30 mouse cellular contexts compared by ENCODE assay signal in the genomic region with DNA sequence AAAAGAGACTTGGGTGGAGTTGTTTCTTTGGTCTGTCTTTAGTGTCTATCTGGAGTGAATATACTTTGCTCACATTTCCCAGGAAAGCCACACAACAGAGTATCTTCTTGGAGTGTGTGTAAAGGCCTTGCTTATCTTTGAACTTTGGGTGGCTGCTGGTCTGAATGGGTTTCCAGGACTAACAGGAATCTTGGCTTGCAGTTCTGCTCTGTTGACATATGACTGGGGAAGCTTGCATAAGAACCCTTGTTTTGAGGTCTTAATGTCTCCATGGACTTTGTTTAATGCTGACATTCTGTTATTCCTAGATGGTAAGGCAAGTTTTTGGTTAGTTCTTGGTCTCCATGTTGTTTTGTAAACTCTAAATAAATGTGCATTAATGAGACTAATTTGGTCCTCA. TPM values are rescaled to one million over a fixed set of nuclear protein-coding genes. Genes with fewer than 3 reads are reported as not detected.
"Had no signal": no experiment of that assay in that cellular context is flagged by ENCODE, and none has a peak within 500 bp of the region (broad histone marks: within the 10 kb centered on the region; RNA-seq: fewer than 3 reads in every experiment).

No protein-coding gene starts in this region.

- H3K4me2 ChIP-seq: heart, embryonic 12.5 days; hindbrain, embryonic 12.5 days; hindbrain, embryonic 14.5 days; intestine, embryonic 15.5 days; limb, embryonic 13.5 days; limb, embryonic 15.5 days; liver, embryonic 12.5 days had no signal

- H3K36me3 ChIP-seq: heart, embryonic 10.5 days; heart, embryonic 12.5 days; hindbrain, embryonic 10.5 days; hindbrain, embryonic 12.5 days; intestine, embryonic 15.5 days; limb, embryonic 13.5 days; limb, embryonic 15.5 days; liver, embryonic 12.5 days had no signal

- DNase-seq: gastrocnemius, adult 2 months; gastrocnemius, postnatal 10 days; gastrocnemius, postnatal 25 days; heart, postnatal 10 days; heart, postnatal 4 days; kidney, adult 18-20 months; kidney, adult 8-10 months; kidney, postnatal 10 days; kidney, postnatal 36 days; layer of hippocampus, adult 9-11 months; layer of hippocampus, postnatal 36 days; left cerebral cortex, postnatal 4 days had no signal

- H3K9ac ChIP-seq: heart, embryonic 12.5 days; hindbrain, embryonic 12.5 days; hindbrain, embryonic 14.5 days; intestine, embryonic 15.5 days; limb, embryonic 13.5 days; limb, embryonic 15.5 days; liver, embryonic 12.5 days; liver, embryonic 14.5 days had no signal

- H3K9me3 ChIP-seq: heart, embryonic 10.5 days; heart, embryonic 12.5 days; hindbrain, embryonic 10.5 days; hindbrain, embryonic 12.5 days; intestine, embryonic 15.5 days; limb, embryonic 13.5 days; limb, embryonic 15.5 days; liver, embryonic 12.5 days had no signal

- H3K27me3 ChIP-seq: heart, embryonic 12.5 days; hindbrain, embryonic 12.5 days; intestine, embryonic 15.5 days; limb, embryonic 13.5 days; limb, embryonic 15.5 days had no signal

- H3K4me1 ChIP-seq: heart, embryonic 10.5 days; heart, embryonic 12.5 days; hindbrain, embryonic 10.5 days; hindbrain, embryonic 12.5 days; intestine, embryonic 15.5 days; limb, embryonic 13.5 days; limb, embryonic 15.5 days; liver, embryonic 12.5 days had no signal

- ATAC-seq: hindbrain, embryonic 16.5 days; inflammation-experienced regulatory T-cells, adult 6 months; intestine, embryonic 15.5 days; liver, embryonic 12.5 days had no signal

- H3K27ac ChIP-seq: gastrocnemius, adult 2 months; heart, embryonic 10.5 days; hindbrain, embryonic 10.5 days; hindbrain, embryonic 12.5 days; hindbrain, embryonic 14.5 days; intestine, embryonic 15.5 days; limb, embryonic 13.5 days; limb, embryonic 15.5 days; liver, embryonic 12.5 days; liver, embryonic 14.5 days had no signal

- H3K4me3 ChIP-seq: gastrocnemius, adult 2 months; heart, embryonic 10.5 days; heart, embryonic 12.5 days; hindbrain, embryonic 10.5 days; hindbrain, embryonic 12.5 days; intestine, embryonic 15.5 days; limb, embryonic 13.5 days; limb, embryonic 15.5 days; liver, embryonic 12.5 days had no signal

RNA-seq across cellular contexts. Expression of gene Slc5a1, which starts 33.9 kb away (rescaled TPM):
- total RNA-seq: gastrocnemius, adult 2 months; gastrocnemius, postnatal 10 days; gastrocnemius, postnatal 25 days; gastrocnemius, postnatal 4 days; granulocyte monocyte progenitor cell, adult 5-6 weeks; heart, postnatal 4 days; left cerebral cortex, adult 18-20 months; left cerebral cortex, adult 8-10 months had no signal
- polyA plus RNA-seq: frontal cortex, adult 2 months; heart, embryonic 10.5 days; heart, embryonic 12.5 days; heart, embryonic 14.5 days; hindbrain, embryonic 10.5 days; hindbrain, embryonic 12.5 days; inflammation-experienced regulatory T-cells, adult 6 months; limb, embryonic 13.5 days; liver, embryonic 12.5 days; liver, embryonic 14.5 days had no signal
